Mouse (Mus musculus) embryo, embryonic 10.5 days (tissue): Measurements from ENCODE around the gene Ccdc85c.

Experiments
- DNase-seq: peaks from one replicate; pipeline ENCODE4 v3.0.0-alpha.2; 2015; ENCODE audit warnings: low spot score

The Ccdc85c gene

GRCm38 (mm10) chr12:108239441-108239840 lies 35.8 kb downstream of the Ccdc85c start:
- DNase-seq = peak; percentile 54

GRCm38 (mm10) chr12:108238395-108239035 lies 36.7 kb downstream of the Ccdc85c start:
- DNase-seq = no peak

- DNase-seq = no peak
Measured at GRCm38 (mm10) chr12:108237300-108238006, 37.8 kb downstream of the Ccdc85c start.

- no peak for DNase-seq
Measured at GRCm38 (mm10) chr12:108235976-108236555, 39.2 kb downstream of the Ccdc85c start.

- DNase-seq = no peak
Measured at GRCm38 (mm10) chr12:108234832-108235602, 40.2 kb downstream of the Ccdc85c start.

GRCm38 (mm10) chr12:108233736-108234135 lies 41.5 kb downstream of the Ccdc85c start:
- DNase-seq = no peak

GRCm38 (mm10) chr12:108231901-108232300 lies 43.3 kb downstream of the Ccdc85c start:
- peak; percentile 39 for DNase-seq

GRCm38 (mm10) chr12:108230821-108231794 lies 44.1 kb downstream of the Ccdc85c start:
- DNase-seq = no peak

- DNase-seq = no peak
Measured at GRCm38 (mm10) chr12:108230077-108230476, 45.1 kb downstream of the Ccdc85c start.

GRCm38 (mm10) chr12:108227527-108227926 lies 47.7 kb downstream of the Ccdc85c start:
- no peak for DNase-seq

GRCm38 (mm10) chr12:108226941-108227340 lies 48.3 kb downstream of the Ccdc85c start:
- DNase-seq = no peak

GRCm38 (mm10) chr12:108226216-108226615 lies 49.0 kb downstream of the Ccdc85c start:
- no peak for DNase-seq

GRCm38 (mm10) chr12:108225781-108226180 lies 49.4 kb downstream of the Ccdc85c start:
- DNase-seq = no peak

GRCm38 (mm10) chr12:108223357-108223756 lies 51.9 kb downstream of the Ccdc85c start:
- no peak for DNase-seq

GRCm38 (mm10) chr12:108221712-108222111 lies 53.5 kb downstream of the Ccdc85c start:
- no peak for DNase-seq

- peak; percentile 58 for DNase-seq
Measured at GRCm38 (mm10) chr12:108221206-108221605, 54.0 kb downstream of the Ccdc85c start.

GRCm38 (mm10) chr12:108220621-108221020 lies 54.6 kb downstream of the Ccdc85c start:
- no peak for DNase-seq

GRCm38 (mm10) chr12:108219825-108220616 lies 55.2 kb downstream of the Ccdc85c start:
- DNase-seq = no peak

- DNase-seq = no peak
Measured at GRCm38 (mm10) chr12:108219163-108219562, 56.1 kb downstream of the Ccdc85c start.

GRCm38 (mm10) chr12:108217572-108217971 lies 57.7 kb downstream of the Ccdc85c start:
- peak; percentile 48 for DNase-seq
